Mouse (Mus musculus): Measurements from ENCODE around the gene Gm5788.
"Not testable (repeated sequence)": the region's sequence is repeated elsewhere in the genome, so short reads cannot be mapped to it uniquely, and the experiment has no call there.

Gm5788 gene

GRCm38 (mm10) chr12:87494421-87494820, at the start of gene Gm5788:
Gene Gm5788, plus strand, starts transcription at chr12:87494721.
- DNase-seq (ENCODE audit: low read depth), result not testable (repeated sequence)

- no peak for DNase-seq (ENCODE audit: low read depth)
Measured at GRCm38 (mm10) chr12:87449456-87449855, 45.1 kb upstream of the Gm5788 start.

GRCm38 (mm10) chr12:87464678-87465297, 29.7 kb upstream of the Gm5788 start:
- DNase-seq (ENCODE audit: low read depth), result no peak

- peak; percentile 84 for DNase-seq (ENCODE audit: low read depth)
Measured at GRCm38 (mm10) chr12:87470263-87471136, 24.0 kb upstream of the Gm5788 start.

GRCm38 (mm10) chr12:87471421-87471963, 23.0 kb upstream of the Gm5788 start:
- peak; percentile 43 for DNase-seq (ENCODE audit: low read depth)

GRCm38 (mm10) chr12:87471964-87472786, 22.3 kb upstream of the Gm5788 start, which contains the start of gene Snw1:
Gene Snw1, minus strand, starts transcription at chr12:87472274.
- DNase-seq (ENCODE audit: low read depth), result peak; percentile 95

- no peak for DNase-seq (ENCODE audit: low read depth)
Measured at GRCm38 (mm10) chr12:87474756-87475155, 19.8 kb upstream of the Gm5788 start.

- DNase-seq (ENCODE audit: low read depth), result not testable (repeated sequence)
Measured at GRCm38 (mm10) chr12:87482482-87482881, 12.0 kb upstream of the Gm5788 start.

- DNase-seq (ENCODE audit: low read depth), result peak; percentile 20
Measured at GRCm38 (mm10) chr12:87488683-87489082, 5.8 kb upstream of the Gm5788 start.

GRCm38 (mm10) chr12:87514016-87514415, 19.5 kb downstream of the Gm5788 start, which contains the start of gene Gm8300:
Gene Gm8300, plus strand, starts transcription at chr12:87514316.
- DNase-seq (ENCODE audit: low read depth), result not testable (repeated sequence)

GRCm38 (mm10) chr12:87519616-87520015, 25.1 kb downstream of the Gm5788 start:
- not testable (repeated sequence) for DNase-seq (ENCODE audit: low read depth)

- no peak for DNase-seq (ENCODE audit: low read depth)
Measured at GRCm38 (mm10) chr12:87543927-87544326, 49.4 kb downstream of the Gm5788 start.
